Mouse (Mus musculus): ENCODE results near the gene Adarb1.
A peak's percentile ranks its signal among the peaks of the same experiment; 100 is the strongest.

Gene Adarb1

GRCm38 (mm10) chr10:77260166-77260875, 157.7 kb downstream of the Adarb1 start:
- no peak for DNase-seq (ENCODE audit: low spot score)

DNA sequence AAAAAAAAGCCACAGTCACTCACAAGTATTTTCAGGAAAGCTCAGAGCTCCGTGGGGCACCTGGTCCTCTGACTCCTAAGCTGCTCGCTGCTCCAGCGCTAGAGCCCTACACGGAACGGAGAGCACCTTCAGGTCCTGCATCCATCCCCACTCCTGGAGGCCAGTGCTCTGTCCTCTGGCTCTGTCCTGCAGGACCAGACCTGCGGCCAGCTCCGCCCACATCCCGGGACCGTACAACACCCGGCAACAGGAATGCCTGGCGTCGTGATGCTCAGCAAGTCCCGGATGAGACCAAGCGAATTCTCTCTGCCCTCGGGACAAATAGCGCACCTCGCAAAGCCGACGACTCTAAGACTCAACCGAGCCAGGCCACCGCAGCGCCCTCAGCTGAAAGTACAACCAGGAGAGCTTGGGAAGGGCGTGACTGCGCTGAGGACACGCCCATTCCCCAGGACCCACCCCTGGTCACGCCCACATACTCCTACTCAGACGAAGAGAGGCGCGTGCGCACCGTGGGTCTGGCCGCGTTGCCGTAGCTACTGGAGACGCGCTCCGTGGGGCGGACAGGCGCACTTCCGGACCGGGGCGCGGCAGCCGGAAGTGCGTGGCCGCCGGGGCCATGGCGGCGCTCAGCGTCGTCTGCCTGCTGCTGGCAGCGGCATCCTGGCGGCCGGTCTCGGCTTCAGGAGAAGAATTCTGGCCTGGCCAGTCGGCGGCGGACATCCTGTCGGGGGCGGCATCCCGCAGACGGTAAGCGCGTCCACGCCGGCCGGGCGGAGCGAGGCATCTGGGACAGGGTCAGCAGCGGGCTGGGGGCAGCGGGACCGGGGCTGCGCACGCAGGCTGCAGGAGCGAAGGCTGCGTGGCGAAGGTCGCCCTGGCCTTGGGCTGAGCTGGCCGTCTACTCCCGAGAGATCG, 159.1 kb downstream of the Adarb1 start, which contains the start of gene Pofut2:
Pofut2 (plus strand) TSS at position 515 of the 918 bp plus-strand sequence.
- DNase-seq (ENCODE audit: low spot score): peak; percentile 96

GRCm38 (mm10) chr10:77258041-77258590, 160.0 kb downstream of the Adarb1 start:
- no peak for DNase-seq (ENCODE audit: low spot score)

DNA sequence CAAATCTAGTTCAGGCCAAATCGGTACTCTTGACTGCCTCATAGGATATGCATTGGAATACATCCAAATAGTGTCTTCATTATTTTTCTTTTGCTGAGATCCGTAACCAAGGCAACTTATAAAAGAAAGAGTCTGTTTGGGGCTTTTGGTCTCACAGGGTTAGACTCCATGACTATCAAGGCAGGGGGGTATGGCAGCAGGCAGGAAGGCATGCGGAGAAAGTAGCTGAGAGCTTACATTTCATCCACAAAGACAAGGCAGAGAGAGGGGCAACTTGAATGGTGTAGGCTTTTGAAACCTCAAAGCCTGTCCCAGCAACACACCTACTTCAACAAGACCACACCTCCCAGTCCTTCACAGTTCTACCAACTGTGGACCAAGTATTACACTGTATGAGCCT, 162.4 kb downstream of the Adarb1 start:
- no peak for DNase-seq (ENCODE audit: low spot score)

DNA sequence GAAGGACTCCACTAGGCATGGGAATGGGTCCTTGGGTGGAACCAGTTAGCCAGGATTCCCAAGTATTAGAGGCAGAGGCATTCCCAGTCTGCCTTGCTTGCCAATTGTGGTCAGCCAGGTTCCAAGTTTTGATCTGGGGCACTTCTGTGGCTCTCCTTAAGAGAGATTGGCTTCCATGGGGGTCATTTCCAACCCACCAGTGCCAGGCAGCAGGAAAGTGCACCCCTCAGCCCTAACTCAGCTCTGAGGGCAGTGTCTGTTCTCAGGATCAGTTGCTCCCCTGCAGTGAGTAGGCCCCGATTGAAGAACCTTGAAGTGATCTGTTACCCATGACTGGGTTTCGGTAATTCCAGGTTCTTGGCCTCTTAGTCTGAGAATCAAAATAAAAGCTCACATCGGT, 162.8 kb downstream of the Adarb1 start:
- no peak for DNase-seq (ENCODE audit: low spot score)

DNA sequence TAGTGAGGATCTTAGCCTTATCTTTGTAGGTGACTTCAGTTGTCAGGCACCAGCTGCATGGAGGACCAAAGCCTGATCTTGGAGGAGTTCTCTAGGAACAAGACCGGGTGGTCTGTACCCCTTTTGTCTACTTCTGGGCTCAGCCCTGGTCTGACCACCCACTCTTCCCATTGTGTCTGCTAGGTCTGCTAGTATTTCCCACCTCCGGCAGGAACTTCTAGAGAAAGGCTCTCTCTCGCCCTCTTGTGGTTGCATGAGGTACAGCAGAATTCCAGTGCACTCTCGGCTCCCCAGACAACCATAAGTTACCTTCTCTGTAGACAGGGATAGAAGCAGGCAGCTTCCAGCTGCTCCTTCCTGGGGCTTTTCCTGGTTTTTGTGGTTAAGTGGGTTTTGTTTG, 165.3 kb downstream of the Adarb1 start:
- DNase-seq (ENCODE audit: low spot score): peak; percentile 86

DNA sequence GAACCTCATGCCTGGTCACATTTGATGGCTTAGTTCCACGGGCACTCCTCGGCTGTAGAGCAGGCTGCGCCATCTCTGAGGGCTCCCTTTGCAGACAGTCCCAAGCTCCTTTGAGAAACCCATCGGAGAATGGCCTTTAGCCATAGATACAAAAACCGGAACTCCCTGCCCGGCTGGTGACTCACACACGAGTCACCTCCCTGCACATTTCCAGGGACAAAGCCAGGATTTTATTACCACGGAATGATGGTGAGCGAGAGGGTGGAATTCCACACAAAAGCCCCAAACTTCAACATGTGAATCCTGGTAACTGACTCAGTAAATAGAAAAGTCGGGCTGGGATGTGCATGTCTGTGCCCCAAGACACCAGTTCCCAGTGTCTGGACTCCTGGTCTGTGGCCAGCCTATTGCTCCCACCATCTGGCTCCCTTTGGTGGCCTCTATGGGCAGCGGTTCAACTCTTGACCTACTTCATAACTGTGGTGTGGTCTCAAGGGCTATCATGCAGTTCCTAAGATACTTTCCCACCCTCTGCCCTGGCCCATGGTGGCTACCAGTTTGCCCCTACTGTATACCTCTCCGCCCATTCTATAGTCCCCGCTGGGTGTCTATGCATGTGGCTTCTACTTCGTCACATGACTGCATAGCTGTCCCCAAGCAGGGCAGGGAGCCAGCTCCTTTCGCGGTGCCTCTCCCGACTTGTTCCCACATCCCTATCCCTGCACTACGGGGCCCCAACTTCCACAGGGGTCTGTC, 166.1 kb downstream of the Adarb1 start:
- peak; percentile 80 for DNase-seq (ENCODE audit: low spot score)

DNA sequence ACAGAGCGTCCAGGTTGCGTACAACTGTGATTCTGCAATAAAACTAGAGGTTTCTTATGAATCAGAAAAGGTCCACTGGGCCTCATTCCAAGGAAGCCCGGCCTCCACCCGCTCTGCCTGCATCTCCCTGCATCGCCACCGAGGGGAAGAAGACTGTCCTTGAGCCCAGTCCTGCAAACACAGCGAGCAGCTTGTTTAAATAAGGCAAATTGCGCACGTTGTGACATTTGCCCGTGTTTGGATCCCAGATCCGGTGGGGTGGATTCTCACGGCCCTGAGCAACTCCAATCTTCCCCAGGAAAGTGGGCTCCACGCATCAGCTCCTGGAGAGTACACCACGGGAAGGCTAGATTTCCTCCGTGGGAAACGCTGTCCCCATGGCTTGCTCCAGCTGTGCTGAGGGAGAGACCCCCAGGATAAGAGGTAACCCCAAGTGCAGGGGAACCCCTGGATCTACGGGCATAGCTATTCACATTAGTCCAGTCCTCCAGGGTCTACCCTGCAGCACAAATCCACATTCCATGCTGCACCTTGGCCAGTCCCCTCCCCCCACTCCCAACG, 166.8 kb downstream of the Adarb1 start:
- DNase-seq (ENCODE audit: low spot score): peak; percentile 76

DNA sequence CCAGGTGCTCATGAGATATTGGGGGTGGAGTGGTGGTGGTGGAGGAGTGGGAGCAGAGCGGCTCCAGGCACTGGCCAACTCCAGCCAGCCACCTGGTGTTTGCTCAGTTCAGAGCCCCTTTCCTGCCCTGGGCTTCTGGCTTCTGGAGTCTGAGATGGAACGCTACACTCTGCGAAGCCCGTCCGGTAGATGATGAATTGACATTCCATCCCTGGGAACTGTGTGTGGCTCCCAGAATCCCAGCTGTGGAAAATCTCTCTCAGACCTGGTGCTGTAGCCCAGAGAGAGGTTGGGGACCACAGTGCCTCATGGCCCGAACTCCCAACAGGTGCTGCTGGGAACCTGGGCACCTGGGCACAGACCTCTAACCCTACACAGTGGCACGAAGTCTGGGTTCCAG, 170.4 kb downstream of the Adarb1 start:
- no peak for DNase-seq (ENCODE audit: low spot score)

GRCm38 (mm10) chr10:77247048-77247447, 171.0 kb downstream of the Adarb1 start:
- no peak for DNase-seq (ENCODE audit: low spot score)

DNA sequence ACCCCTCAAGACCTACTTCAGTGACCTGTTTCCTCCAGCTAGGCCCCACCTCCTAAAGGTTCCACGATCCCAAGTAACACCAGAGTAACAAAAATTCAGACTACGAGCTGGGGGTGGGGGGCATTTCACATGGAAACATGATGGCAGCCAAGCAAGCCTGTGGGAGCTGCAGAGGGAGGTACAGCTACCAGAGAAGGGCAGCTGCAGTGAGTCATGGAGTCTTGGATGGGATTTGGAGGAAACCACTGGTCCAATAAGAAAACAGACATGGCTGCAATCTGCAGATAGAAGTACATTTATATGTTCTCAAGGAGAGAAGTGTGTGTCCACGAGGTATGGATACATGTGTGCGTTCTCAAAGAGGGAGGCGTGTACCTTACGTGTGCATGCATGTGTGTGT, 173.3 kb downstream of the Adarb1 start:
- DNase-seq (ENCODE audit: low spot score): no peak

- DNase-seq (ENCODE audit: low spot score): no peak
Observed at GRCm38 (mm10) chr10:77243572-77244161, 174.4 kb downstream of the Adarb1 start.

DNA sequence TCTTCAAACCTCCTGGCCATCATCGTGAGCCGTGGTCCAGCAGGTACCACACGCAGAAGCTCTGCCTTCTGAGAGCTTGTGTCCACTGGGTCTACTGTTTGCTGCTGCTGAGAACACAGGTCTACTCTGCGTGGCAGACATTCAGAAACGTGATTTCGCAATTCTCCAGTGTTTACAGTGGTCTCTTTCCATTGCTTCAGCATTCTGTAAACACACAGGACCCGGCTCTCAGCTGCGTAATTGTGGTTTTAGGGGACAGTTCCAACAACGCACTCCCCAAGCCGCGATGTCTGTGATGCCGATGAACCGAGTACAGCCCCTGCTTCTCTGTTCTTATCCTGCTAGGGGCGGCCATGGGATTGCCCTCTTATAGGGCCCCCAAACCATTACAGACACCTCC, 175.2 kb downstream of the Adarb1 start:
- no peak for DNase-seq (ENCODE audit: low spot score)

DNA sequence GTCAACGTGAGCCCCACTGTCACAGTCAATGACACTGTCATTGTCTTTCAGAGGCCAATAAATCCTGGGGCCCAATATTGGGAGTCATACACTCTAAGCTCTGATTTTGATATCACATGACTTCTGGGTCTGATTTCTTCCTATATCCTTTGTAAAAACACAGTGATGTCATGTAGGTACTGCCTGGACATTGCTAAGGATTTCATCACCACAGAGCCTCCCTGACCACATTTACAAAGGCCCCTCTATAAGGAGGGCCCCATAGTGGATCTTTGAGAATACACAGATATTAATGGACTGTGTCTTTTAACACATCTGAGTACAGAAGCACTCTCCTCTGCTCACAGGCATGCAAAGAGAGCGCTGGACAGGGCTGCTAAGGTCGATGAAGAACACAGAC, 175.7 kb downstream of the Adarb1 start:
- DNase-seq (ENCODE audit: low spot score): no peak

DNA sequence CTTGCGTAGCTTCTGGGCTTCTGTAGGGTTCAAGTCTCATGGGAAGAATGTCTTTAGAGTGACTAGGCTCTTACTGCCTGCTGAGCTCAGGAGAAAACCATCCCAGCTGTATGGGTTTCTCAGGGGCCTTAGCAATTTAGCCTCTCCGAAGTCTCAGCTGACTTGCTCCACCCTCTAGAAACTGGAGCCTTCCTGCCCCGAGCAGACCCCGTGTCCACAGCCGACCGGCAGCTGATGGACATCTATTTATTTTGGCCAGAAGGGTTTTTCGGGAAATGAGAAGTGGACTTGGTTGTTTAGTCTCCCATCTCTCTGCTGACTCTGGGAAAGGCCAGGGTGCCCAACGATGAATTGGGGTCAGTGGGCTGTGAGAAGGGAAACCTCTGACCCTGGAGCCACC, 177.3 kb downstream of the Adarb1 start:
- DNase-seq (ENCODE audit: low spot score): no peak

Data from urinary bladder, postnatal 14 days (tissue).